Mouse (Mus musculus): Measurements from ENCODE around the gene Sypl. TPM values are rescaled to one million over a fixed set of nuclear protein-coding genes. Genes with fewer than 3 reads are reported as not detected.

The Sypl gene
- polyA plus RNA-seq, 2 experiments = 54.1 to 104 TPM

GRCm38 (mm10) chr12:33000402-33000801 lies 46.7 kb downstream of the Sypl start:
- H3K27me3 ChIP-seq (ENCODE audit: control insufficient read depth, insufficient read depth, low read length) = no peaks in the 10 kb centered on the region
- no peaks in the 10 kb centered on the region for H3K4me1 ChIP-seq (ENCODE audit: control insufficient read depth, insufficient read depth, low read length)
- H3K4me3 ChIP-seq (replicated peaks; ENCODE audit: low read length) = no peak overlapping the region
- DNase-seq (ENCODE audit: low spot score) (no peak), ATAC-seq (ENCODE audit: low FRiP score, low read depth) (no peak)
- H3K9ac ChIP-seq (ENCODE audit: low read depth, low read length, severe bottlenecking) = no peak overlapping the region
- no peak for TF ChIP-seq POLR2A (IDR thresholded peaks at IDR 0.05; ENCODE audit: borderline replicate concordance, extremely low read depth, insufficient read depth, insufficient read length)
- 64% methylated on average over 4 of the region's 4 CpGs for WGBS
- no peaks in the 10 kb centered on the region for H3K36me3 ChIP-seq (ENCODE audit: control insufficient read depth, insufficient read depth, low read length)
- H3K27ac ChIP-seq (replicated peaks; ENCODE audit: low read depth, low read length) = no peak overlapping the region
- H3K9me3 ChIP-seq (ENCODE audit: control insufficient read depth, low read length) = no peaks in the 10 kb centered on the region
- no peak overlapping the region for H3K4me2 ChIP-seq (replicated peaks; ENCODE audit: low read depth, low read length, severe bottlenecking)

GRCm38 (mm10) chr12:33003339-33003965 lies 49.8 kb downstream of the Sypl start:
- Histone ChIP-seq H3K9me3 (ENCODE audit: control insufficient read depth, low read length) (no peaks in the 10 kb centered on the region), H3K4me3 (replicated peaks; ENCODE audit: low read length) (no peak overlapping the region), H3K27me3 (ENCODE audit: control insufficient read depth, insufficient read depth, low read length) (no peaks in the 10 kb centered on the region), H3K4me2 (replicated peaks; ENCODE audit: low read depth, low read length, severe bottlenecking) (no peak overlapping the region), H3K9ac (ENCODE audit: low read depth, low read length, severe bottlenecking) (no peak overlapping the region), H3K36me3 (ENCODE audit: control insufficient read depth, insufficient read depth, low read length) (no peaks in the 10 kb centered on the region), H3K27ac (replicated peaks; ENCODE audit: low read depth, low read length) (no peak overlapping the region), H3K4me1 (ENCODE audit: control insufficient read depth, insufficient read depth, low read length) (peaks cover 2% of the 10 kb centered on the region; the same call in 1 of the 2 replicates)
- ATAC-seq (ENCODE audit: low FRiP score, low read depth) (peak; percentile 69), DNase-seq (ENCODE audit: low spot score) (no peak)
- 75% methylated on average over 8 of the region's 8 CpGs for WGBS
- no peak for TF ChIP-seq POLR2A (IDR thresholded peaks at IDR 0.05; ENCODE audit: borderline replicate concordance, extremely low read depth, insufficient read depth, insufficient read length)

- Histone ChIP-seq H3K4me2 (replicated peaks; ENCODE audit: low read depth, low read length, severe bottlenecking) (no peak overlapping the region), H3K27me3 (ENCODE audit: control insufficient read depth, insufficient read depth, low read length) (no peaks in the 10 kb centered on the region), H3K9ac (ENCODE audit: low read depth, low read length, severe bottlenecking) (no peak overlapping the region), H3K36me3 (ENCODE audit: control insufficient read depth, insufficient read depth, low read length) (no peaks in the 10 kb centered on the region), H3K4me1 (ENCODE audit: control insufficient read depth, insufficient read depth, low read length) (peaks cover 12% of the 10 kb centered on the region), H3K9me3 (ENCODE audit: control insufficient read depth, low read length) (no peaks in the 10 kb centered on the region), H3K4me3 (replicated peaks; ENCODE audit: low read length) (no peak overlapping the region), H3K27ac (replicated peaks; ENCODE audit: low read depth, low read length) (no peak overlapping the region)
- DNase-seq (ENCODE audit: low spot score) (no peak), ATAC-seq (ENCODE audit: low FRiP score, low read depth) (no peak)
- no peak for TF ChIP-seq POLR2A (IDR thresholded peaks at IDR 0.05; ENCODE audit: borderline replicate concordance, extremely low read depth, insufficient read depth, insufficient read length)
- 83% methylated on average over 5 of the region's 5 CpGs for WGBS
Observed at GRCm38 (mm10) chr12:33005858-33006257, 52.2 kb downstream of the Sypl start.

GRCm38 (mm10) chr12:33007176-33007575 lies 53.5 kb downstream of the Sypl start:
- WGBS = 93% methylated on average over 2 of the region's 2 CpGs
- no peaks in the 10 kb centered on the region for H3K9me3 ChIP-seq (ENCODE audit: control insufficient read depth, low read length)
- no peak overlapping the region for H3K4me3 ChIP-seq (replicated peaks; ENCODE audit: low read length)
- no peak overlapping the region for H3K9ac ChIP-seq (ENCODE audit: low read depth, low read length, severe bottlenecking)
- H3K36me3 ChIP-seq (ENCODE audit: control insufficient read depth, insufficient read depth, low read length) = no peaks in the 10 kb centered on the region
- no peak for TF ChIP-seq POLR2A (IDR thresholded peaks at IDR 0.05; ENCODE audit: borderline replicate concordance, extremely low read depth, insufficient read depth, insufficient read length)
- no peak overlapping the region for H3K27ac ChIP-seq (replicated peaks; ENCODE audit: low read depth, low read length)
- H3K4me1 ChIP-seq (ENCODE audit: control insufficient read depth, insufficient read depth, low read length) = peaks cover 12% of the 10 kb centered on the region
- no peaks in the 10 kb centered on the region for H3K27me3 ChIP-seq (ENCODE audit: control insufficient read depth, insufficient read depth, low read length)
- ATAC-seq (ENCODE audit: low FRiP score, low read depth) (no peak), DNase-seq (ENCODE audit: low spot score) (no peak)
- no peak overlapping the region for H3K4me2 ChIP-seq (replicated peaks; ENCODE audit: low read depth, low read length, severe bottlenecking)

- DNase-seq (ENCODE audit: low spot score) (peak; percentile 56), ATAC-seq (ENCODE audit: low FRiP score, low read depth) (peak; percentile 66)
- Histone ChIP-seq H3K4me1 (ENCODE audit: control insufficient read depth, insufficient read depth, low read length) (peaks cover 12% of the 10 kb centered on the region), H3K27me3 (ENCODE audit: control insufficient read depth, insufficient read depth, low read length) (no peaks in the 10 kb centered on the region), H3K4me3 (replicated peaks; ENCODE audit: low read length) (no peak overlapping the region), H3K36me3 (ENCODE audit: control insufficient read depth, insufficient read depth, low read length) (no peaks in the 10 kb centered on the region), H3K4me2 (replicated peaks; ENCODE audit: low read depth, low read length, severe bottlenecking) (no peak overlapping the region), H3K9me3 (ENCODE audit: control insufficient read depth, low read length) (no peaks in the 10 kb centered on the region), H3K9ac (ENCODE audit: low read depth, low read length, severe bottlenecking) (no peak overlapping the region), H3K27ac (replicated peaks; ENCODE audit: low read depth, low read length) (0 out of 2 replicates have a peak overlapping the region, but pooled peaks have one; percentile 15)
- WGBS = 50% methylated on average over 7 of the region's 7 CpGs
- no peak for TF ChIP-seq POLR2A (IDR thresholded peaks at IDR 0.05; ENCODE audit: borderline replicate concordance, extremely low read depth, insufficient read depth, insufficient read length)
Observed at GRCm38 (mm10) chr12:33008305-33009110, 54.8 kb downstream of the Sypl start.

Measured in limb, embryonic 14.5 days (tissue).